Mouse (Mus musculus): ENCODE measurements around the gene Rnf220.

DNA sequence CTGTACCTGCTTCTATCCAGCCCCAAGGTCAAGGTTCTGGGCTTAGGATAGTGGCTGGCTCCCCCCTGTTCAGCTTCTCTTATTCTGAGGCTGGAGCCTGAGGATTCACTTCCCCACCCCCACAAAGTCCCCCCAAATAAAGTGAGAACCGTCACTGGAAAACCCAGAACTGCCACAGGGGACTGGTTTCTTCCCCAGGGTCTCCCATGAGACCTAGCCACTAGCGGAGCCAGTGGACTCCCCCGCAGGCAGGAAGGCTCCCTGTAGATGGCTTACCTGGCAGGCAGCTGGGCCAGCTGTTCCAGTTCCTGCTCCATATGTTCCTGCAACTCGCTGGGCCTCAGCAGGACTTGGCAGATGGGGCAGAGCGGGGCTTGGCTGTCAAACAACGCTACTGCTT, 189.6 kb downstream of the Rnf220 start:
- no peak for TF ChIP-seq CTCF (conservative IDR thresholded peaks at IDR 0.05; ENCODE audit: low read length)
- TF ChIP-seq NANOG (IDR thresholded peaks at IDR 0.05; ENCODE audit: borderline replicate concordance, low read length), result no peak
- TF ChIP-seq POU5F1 (IDR thresholded peaks at IDR 0.05; ENCODE audit: borderline replicate concordance, low read length), result no peak
